Mouse (Mus musculus) spleen, postnatal 0 days (tissue): ENCODE measurements around the gene Fcrls. TPM values are rescaled to one million over a fixed set of nuclear protein-coding genes. Genes with fewer than 3 reads are reported as not detected.

Source experiments
- polyA plus RNA-seq: library from polyadenylated mRNA; unstranded; fragments of >200 nt; fragmentation: Nextera tagmentation; extraction: Ambion mirVana; gene quantifications from 2 replicates; pipeline ENCODE4 v1.2.1, GENCODE M21; 2015

Gene Fcrls
- polyA plus RNA-seq, result 0.55 and 0.64 TPM in 2 replicates

DNA sequence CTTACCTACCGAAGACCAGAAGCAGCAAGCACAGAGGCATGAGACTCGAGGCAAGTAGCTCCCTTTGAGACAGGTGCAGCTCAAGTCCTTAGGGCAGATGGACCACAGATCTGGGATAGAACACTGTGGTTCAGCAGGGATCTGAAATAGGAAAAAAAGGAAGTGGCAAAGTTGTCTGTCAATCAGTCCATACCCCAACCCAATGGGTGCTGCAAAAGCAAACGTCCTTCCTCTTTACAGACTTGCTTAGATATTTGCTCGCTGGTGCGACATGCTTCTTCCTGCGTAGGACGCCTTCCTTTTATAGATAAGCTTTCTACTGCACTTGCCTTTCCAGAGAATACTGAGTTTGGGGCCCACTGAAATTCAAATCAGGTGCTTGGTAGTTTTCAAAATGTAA lies at the start of gene Fcrls:
TSS of gene Fcrls (minus strand) at position 303 of the 400 bp plus-strand sequence.

Other genes starting within 250 kb of the Fcrls start
- 4.3 and 4.5 TPM in 2 replicates for gene Kirrel, start 89.0 kb downstream of the Fcrls start, polyA plus RNA-seq
- gene Cd5l, start 94.1 kb upstream of the Fcrls start, polyA plus RNA-seq, result 1.2 and 1.6 TPM in 2 replicates
- gene Fcrl1, start 112.6 kb upstream of the Fcrls start, polyA plus RNA-seq, result 2.2 and 2.8 TPM in 2 replicates
- not detected in 2 replicates for gene Fcrl5, start 172.0 kb upstream of the Fcrls start, polyA plus RNA-seq